Mouse (Mus musculus) testis, adult 2 months (tissue): ENCODE data around the gene Mrps5.

Experiments
- CTCF ChIP-seq: fragments of 200-500 bp; IDR thresholded peaks from 2 replicates; pipeline ENCODE4 v1.5.1; 2012; ENCODE audit warnings: low read depth, mild to moderate bottlenecking, inconsistent platforms, low read length, moderate library complexity; ENCODE audit not compliant: control insufficient read depth, insufficient read depth, insufficient replicate concordance
- POLR2A ChIP-seq: fragments of 200-500 bp; IDR thresholded peaks from 2 replicates; pipeline ENCODE4 v1.6.1; 2012; ENCODE audit warnings: low read depth, mild to moderate bottlenecking, inconsistent platforms, low read length, moderate library complexity; ENCODE audit not compliant: control insufficient read depth

- TF ChIP-seq POLR2A (no peak), CTCF (no peak)
Observed at GRCm38 (mm10) chr2:127605203-127605602, 18.2 kb downstream of the Mrps5 start.
